Mouse (Mus musculus) lung, adult 2 months (tissue): Measurements from ENCODE around the gene Neil3.

Experiments
- CTCF ChIP-seq: fragments of 200-500 bp; IDR thresholded peaks from 2 replicates; pipeline ENCODE4 v1.5.1; 2011; ENCODE audit warnings: mild to moderate bottlenecking, low read length, control low read depth; ENCODE audit not compliant: insufficient read depth
- POLR2A ChIP-seq: fragments of 200-500 bp; IDR thresholded peaks from 2 replicates; pipeline ENCODE4 v1.6.1; 2011; ENCODE audit warnings: low read depth, mild to moderate bottlenecking, control low read depth, low read length, borderline replicate concordance; ENCODE audit errors: extremely low read depth

GRCm38 (mm10) chr8:53562441-53563040, 76.3 kb downstream of the Neil3 start:
- TF ChIP-seq POLR2A (no peak), CTCF (no peak)
